Mouse (Mus musculus) adrenal gland, postnatal 10 days (tissue): ENCODE measurements around the gene Spryd3. TPM values are rescaled to one million over a fixed set of nuclear protein-coding genes. Genes with fewer than 3 reads are reported as not detected.

Experiments used
- DNase-seq: peaks from one replicate; pipeline ENCODE4 v3.0.0; 2021; ENCODE audit warnings: mixed read lengths
- total RNA-seq, 2 experiments: library from RNA; stranded (reverse); gene quantifications; 2 replicates each; pipeline ENCODE4 v1.2.3; 2021

Spryd3 gene
- total RNA-seq, 2 experiments from 2014 or later, result 27.4 to 31.5 TPM

DNA sequence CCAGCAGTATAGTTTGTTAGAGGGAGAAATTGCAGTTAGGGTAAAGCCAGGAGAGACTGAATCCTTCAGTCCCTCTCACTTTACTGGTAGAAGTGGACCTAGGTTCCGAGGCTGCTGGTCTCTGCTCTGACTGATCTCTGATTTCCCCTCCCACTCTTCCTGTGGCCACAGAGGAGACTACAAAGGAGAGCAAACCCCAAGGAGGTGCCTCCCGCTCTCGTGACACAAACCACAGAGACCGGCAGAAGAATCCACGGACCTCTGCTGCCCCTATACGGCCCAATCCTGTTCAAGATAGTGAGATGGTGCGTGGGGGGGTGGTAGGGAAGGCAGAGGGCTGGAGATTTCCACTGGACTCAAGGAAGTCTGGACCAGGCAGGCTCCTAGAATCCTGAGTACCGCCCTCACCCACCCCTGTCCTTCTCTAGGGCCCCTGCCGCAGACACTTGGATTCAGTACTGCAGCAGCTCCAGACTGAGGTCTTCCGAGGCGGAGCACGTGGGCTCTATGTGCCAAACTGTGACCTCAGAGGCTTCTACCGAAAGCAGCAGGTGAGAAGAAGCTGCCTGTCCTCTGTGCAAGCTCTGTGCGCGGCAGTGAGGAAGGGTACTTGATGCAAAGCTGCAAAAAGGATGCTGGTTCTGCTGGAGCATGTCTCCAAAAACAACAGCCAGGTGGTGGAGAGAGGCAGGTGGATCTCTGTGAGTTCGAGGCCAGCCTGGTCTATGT lies 11.8 kb upstream of the Spryd3 start:
- DNase-seq, result no peak

DNA sequence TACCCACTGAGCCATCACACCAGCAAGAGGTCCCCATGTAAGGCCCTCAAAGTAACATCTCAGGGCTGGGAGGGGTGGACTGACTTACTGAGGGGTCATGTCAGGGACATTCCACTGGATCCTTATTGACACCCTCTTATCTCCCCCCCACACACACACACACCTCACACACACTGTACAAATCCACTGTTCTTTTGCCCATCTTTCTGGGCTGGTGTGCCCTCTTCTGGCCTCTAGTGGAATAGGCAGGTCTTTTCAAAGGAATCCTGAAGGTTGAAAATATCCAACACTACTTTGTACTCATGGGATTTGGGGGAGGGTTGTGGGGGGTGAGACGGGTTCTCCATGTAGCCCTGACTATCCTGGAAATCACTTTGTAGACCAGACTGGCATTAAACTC lies 10.8 kb upstream of the Spryd3 start:
- peak; percentile 55 for DNase-seq

DNA sequence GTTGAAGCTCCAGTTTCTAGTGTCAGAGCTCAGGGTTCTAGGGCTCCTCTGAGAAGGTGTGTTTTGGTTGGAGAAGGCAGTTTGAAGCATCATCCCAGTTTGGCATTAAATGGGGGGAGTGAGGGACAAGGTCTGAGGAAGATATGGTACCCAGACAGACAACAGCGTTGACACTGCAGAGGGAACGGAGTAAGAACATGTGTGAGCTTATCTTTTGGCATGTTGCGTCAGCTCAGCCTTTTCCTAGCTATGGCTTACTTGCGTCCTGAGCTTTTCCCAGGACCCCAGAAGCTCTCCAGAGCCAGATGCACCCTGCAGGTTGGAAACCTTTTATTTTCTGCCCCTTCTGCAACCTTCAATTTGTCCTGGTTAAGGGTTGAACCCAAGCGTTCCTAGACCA lies 10.1 kb upstream of the Spryd3 start:
- no peak for DNase-seq

DNA sequence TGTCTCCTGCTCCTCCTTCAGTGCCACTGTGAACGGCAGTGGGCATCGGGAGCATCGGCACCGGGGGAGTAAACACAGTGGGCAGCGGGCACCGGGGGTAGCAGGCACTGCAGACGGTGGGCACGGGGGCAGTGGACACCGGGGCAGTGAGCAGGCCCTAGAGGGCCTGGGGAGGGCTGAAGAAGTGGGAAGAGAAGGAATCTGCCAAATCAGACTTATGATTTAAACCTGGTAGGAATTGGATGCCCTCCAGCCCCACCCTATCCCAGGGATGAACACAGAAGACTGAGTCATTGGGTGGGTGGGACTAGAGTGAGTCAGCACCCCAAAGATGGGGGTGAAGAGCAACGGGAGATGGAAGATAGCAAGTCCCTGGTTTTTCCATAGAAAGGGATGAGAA lies 9.3 kb upstream of the Spryd3 start:
- peak; percentile 80 for DNase-seq

DNA sequence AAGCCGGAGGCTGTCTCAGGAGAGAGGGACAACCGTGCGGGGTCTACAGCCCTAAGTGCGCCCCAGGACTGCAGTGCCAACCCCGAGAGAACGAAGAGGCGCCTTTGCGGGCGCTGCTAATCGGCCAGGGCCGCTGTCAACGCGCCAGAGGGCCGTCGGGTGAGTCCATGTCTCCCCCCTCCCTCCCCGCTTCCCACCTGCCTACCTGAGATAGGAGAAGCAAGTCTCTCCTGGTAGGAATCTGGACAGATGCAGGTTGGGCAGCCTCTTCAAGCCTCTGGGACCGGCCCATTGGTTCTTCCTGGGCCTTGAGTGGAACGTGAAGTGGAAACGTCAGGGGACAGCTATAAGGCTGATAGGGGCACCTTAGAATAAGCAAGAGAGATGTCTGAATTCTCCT lies 8.7 kb upstream of the Spryd3 start:
- DNase-seq, result no peak

DNA sequence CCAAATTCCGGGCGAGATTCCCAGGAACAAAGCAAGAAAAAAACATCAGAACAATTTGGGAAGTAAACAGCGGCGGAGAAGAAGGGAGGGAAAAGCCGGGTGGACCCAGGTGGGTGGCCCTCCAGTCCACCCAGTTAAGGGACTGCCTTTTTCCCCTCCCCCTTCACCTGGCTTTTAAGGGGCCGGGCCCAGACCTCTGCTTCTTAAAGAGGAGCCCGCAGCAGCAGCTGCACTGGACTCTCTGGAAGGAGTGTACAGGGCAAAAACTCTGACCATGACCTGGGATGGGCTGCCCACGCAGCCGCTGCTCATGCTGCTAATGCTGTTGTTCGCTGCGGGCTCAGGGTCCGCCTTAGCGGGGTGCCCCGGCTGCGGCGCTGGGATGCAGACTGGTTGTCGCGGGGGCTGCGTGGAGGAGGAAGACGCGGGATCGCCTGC lies 8.3 kb upstream of the Spryd3 start, which contains the start of gene Igfbp6:
TSS of gene Igfbp6 (plus strand) at position 89 of the 438 bp plus-strand sequence.
- peak; percentile 25 for DNase-seq

DNA sequence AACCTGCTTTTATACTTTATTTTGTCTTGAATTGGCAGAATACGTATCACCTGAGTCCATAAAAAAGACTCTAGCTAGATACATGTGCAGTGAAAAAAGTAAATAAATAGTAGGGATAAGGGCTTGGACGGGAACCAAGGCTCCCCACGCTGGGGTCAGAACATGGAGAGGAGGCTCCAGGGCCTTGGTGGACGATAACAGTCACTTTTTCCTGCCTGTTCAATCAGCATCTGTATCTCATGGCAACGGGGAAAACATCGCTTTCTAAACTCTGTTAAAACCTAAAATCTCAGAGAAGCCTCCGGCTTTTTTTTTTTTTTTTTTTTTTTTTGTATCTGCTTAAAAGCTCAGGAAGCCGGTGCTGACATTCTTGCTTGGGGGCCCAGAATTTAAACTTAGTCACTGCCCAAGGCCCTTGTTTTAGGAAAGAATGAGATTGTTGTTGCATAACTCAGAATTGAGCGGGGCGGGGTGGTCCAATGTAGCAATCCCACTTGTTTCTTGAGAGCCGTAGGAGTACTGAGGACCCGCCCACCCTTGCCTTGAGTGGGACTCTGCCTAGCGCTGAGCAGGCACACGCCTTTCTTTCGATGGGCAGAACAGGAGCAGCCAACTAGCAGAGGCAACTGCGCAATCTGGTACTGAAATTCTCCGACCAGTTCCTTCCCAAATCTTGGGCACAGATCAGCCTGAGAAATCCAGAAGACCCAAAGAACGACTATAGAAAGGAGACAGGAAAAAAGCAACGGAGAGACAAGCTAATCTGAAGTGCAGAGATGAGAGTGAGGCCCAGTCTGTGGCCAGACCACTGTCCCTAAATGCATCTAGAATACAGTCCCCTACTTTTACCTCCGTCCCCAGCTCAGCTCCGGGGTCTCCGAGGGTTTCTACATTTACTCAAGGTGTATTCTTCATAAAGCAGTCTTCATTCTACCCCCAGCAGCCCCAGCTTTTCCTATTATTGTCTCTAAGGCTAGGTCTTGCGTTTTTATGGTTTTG lies 7.2 kb upstream of the Spryd3 start:
- DNase-seq, result peak; percentile 34

DNA sequence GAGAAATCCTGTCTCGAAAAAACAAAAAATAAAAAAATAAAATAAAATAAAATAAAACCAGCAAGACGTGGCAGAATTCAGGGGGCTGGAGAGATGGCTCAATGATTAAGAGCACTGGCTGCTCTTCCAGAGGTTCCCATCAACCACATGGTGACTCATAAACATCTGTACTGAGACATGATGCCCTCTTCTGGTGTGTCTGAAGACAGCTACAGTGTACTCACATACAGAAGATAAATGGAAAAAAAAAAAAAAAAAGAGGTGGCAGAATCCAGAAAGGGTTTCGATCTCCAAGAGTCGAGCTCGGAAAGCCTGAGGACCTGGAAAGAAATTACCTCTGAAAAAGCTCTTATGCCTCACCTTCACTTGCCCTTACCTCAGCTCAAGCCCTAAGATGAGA lies 5.1 kb upstream of the Spryd3 start:
- no peak for DNase-seq

DNA sequence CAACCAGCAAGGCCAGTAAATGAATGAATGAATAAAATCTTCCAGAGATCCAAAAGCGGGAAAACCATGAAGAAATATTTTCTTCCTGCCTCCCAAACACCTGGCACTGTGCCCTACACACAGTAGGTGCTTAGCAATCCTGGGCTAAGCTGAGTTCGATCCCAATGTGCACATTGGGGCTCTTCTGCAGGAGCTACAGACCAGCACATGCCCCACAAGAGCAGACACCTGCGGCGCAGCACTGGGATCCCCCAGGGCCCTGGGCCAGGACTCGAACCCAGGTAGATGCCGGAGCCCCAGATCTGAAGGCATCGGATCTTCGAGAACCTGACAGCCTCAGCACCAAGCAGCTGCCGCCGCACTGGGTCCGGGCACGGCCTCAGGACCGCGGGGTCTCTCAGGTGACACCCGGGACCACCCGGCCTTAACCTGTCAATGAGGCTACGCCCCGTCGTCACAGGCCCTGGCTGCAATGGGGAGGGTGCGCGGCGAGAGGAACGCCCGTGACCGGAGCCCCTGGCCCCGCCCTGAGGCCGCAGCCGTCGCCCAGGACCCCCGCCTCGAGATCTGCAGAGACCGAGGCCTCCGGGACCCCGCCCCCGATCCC lies 409 bp downstream of the Spryd3 start:
- no peak for DNase-seq

DNA sequence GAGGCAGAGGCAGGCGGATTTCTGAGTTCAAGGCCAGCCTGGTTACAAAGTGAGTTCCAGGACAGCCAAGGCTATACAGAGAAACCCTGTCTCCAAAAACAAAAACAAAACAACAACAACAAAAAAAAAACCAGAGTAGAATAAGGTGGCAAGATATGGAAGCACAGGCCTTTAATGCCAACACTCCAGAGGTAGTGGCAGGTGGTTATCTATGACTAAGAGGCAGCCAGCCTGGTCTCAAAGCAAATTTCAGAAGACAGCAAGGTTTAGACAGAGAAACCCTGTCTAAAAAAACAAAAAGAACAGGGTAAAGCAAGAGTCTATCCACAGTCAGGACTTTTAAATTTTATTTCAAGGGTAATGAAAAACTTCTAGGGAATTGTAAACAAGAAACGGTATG lies 1.3 kb downstream of the Spryd3 start:
- DNase-seq, result no peak

DNA sequence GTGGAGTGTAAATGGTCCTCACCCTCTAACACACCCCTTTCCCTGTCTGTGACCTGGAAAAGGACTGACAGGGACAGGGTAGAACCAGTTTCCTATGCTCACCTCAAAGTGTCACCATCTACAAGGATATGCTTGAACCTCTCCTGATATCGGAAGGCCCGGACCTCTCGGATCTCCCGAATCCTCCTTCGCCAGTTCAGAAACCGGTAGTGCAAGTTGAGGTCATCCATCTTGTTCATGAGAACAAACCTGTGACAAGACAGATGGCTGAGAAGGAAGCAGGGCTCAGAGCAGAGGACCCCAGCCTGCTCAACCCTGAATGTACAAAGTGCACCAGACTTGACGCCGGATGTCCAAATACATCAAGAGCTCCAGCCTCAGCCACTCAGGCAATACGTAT lies 2.7 kb downstream of the Spryd3 start:
- no peak for DNase-seq

DNA sequence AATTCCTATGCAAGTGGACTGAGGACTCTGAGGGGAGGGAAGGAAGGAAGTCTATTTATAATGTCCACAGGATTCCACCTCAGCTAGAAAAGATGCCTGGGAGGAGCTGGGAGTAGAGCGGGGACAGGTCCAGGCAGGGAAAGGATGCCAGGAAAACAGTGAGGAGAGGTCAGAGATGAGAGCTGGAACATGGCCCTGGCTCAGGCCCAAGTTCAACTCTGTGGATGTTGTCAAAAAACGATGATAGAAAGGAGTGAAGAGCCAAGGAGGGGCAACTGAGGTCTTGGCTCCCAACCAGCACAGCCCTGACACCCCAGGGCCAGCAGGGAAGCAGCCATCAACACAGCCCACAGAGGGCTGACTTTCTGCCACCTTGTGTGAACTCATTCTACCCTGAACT lies 9.7 kb downstream of the Spryd3 start:
- peak; percentile 78 for DNase-seq

DNA sequence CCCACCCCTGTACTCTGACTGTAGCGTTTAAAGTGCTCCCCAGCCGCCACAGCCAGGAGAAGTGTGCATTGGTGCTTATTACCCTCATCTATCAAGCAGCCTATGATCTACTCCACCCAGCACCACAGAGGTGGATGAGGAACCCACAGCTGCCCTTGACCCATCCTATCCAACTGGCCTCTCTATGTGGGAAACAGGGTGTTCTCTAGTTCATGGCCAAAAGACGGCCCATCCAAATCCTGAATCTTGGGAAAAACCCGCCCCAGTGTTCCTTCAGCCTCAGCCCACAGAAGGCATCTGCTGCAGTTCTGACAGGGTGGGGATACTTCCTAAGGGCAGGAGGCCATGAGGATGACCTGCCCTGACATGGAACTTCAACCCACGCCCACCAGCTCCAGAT lies 15.5 kb downstream of the Spryd3 start:
- no peak for DNase-seq

DNA sequence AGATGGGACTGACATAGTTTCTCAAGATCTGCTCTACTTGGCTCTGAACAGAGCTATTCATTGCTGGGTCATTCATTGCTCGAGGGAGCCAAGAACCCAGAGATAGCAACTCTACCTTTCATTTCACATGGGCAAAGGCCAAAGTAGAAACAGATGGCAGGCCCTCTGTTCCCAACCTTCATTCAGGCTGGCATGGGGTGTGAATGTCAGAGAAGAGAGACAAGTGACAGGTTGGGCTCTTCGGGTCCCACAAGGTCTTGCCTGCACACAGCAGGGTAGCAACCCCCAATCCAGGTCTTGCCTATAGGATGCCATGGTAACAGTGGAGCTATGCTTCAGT lies 16.2 kb downstream of the Spryd3 start:
- no peak for DNase-seq

DNA sequence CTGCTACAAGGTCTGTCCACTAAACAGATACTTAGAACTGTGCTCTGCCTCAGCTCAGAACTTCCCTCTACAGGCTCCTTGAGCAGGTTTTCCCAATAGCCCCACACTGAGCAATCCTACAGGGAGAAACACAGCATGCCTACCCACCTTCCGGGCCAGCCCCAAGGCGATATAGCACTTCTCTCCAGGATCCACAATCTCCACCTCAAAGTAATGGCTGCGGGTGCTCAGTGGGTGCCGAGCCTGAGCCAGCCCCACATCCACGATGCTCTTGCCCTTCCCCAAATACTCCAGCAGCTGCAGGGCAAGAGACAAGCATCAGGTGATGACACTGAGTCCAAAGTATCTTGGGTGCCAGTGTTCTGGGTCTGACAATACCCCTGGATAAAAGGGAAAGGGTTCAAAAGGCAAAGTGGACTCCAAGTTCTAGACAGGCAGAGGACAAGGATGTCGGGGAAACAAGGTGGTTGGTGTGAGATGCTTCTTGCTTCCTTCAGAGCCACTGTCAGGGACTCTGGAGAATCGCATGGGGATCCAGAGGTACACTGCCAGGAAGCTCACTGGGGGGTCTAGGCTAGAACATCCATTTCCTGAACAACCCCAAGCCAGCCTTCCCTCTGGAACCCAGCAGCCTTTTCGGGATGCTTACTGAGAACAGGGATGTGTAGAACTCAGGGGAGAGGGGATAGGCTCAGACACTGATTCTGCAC lies 16.8 kb downstream of the Spryd3 start:
- DNase-seq, result no peak

DNA sequence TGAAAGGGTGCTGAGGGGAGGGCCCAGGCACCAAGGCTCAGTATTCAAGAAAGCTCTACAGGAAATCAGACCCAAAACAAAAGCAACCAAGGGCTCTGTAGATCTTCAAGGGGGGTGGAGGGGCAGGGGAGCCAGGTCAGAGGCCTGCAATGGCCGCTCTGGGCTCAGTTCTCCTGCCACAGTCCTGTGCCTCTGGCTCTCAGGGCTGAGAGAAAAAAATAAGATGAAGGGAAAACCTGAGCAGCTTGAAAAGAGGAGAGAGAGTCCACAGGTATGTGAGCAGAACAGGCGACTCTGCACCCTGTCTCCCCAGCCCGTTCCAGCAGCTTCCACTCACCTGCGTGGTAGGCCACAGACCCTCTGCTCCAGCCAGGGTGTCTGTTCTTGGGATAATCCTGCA lies 17.4 kb downstream of the Spryd3 start:
- DNase-seq, result no peak

DNA sequence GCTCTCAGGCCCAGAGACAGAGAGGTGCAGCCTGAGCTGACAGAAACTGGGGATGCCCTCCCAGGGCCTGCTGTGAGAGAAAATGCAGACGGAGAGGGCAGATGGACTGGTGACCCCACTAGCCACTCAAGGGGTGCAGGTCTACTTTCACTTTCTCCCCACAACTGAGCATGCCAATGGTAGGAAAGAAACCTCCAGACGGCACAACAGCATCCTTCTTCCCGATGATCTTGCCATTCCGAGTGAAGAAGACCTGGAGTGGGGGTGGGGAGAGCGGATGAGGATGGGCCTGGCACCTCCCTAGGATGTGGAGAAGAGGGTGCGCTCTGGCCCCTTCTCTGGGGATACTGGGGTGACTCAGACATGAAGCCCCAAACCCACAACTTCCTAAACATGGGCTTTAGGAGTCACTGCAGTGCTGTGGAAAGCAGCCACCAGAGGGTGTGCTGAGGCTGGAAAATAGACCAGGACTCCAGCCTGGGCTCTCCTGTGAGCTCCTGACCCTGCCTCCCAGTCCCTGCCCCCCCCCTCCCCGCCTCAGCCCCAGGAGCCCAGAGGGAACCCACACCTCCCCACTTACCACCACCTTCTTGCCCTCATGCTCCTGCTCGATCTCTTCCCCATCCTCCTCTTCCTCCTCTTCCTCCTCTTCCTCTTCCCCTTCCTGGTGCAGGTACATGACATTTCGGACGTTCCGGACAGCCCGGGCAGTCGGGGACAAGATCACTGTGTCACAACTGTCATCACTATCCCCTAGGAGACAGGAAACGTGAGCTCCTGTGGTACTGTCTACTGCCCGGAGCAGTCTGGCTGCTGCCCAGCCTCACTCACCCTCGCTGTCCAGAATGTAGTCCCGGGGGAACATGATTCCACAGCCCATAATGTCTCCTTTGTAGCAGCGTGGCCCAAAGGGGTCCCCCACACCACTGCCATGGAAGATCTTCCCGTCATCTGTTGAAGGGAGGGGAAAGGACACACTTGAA lies 18.3 kb downstream of the Spryd3 start:
- peak; percentile 56 for DNase-seq

DNA sequence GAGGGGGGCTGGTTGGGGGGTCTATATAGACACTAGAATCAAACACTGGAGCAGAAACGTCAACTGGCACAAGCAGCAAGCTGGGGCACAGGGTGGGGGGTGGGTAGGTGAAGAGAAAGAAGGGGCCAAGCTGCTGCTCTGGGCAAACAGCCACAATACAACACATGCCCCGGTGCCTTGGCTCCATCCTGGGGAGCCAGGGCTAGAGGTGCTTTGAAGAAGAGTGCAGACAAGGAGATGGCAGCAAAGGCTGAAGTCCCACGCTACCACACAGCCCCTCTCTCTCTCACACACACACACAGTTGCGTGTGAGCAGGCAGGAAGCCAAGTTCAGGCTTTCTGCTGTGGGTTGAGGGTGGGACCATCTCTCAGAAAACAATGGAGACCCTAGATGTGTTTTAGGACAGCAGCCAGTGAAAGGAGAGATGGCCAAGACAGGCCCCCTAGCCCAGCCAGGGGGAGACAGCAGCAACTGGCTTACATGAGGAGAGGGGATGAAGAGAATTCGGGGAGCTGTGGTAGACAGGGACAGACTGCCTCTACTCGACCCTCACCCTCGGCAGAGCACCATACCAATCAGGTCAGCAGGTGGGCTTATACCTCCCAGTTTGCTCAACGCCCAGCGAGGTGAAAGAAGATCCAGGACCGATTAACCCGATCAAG lies 19.1 kb downstream of the Spryd3 start:
- no peak for DNase-seq

DNA sequence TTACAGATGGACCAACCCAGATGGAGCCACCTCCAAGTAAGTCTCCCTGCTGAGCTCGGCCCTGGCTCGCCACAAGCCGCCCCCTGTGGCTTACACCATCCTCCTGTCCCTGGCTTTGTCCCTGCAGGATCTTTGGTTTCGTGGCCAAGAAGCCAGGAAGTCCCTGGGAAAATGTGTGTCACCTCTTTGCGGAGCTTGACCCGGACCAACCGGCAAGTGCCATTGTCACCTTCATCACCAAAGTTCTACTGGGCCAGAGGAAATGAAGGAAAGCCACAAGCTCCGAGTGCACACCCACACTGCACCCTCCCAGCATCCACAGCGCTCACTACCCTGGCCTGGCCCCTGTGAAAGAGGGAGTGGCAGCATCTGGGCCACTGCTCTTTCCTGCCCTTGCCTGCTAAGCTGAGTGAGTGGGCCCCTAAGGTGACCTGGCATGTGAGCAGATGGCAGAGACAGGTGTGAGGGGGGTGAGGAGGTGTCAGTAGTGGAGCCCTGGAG lies 20.3 kb downstream of the Spryd3 start:
- DNase-seq, result no peak

DNA sequence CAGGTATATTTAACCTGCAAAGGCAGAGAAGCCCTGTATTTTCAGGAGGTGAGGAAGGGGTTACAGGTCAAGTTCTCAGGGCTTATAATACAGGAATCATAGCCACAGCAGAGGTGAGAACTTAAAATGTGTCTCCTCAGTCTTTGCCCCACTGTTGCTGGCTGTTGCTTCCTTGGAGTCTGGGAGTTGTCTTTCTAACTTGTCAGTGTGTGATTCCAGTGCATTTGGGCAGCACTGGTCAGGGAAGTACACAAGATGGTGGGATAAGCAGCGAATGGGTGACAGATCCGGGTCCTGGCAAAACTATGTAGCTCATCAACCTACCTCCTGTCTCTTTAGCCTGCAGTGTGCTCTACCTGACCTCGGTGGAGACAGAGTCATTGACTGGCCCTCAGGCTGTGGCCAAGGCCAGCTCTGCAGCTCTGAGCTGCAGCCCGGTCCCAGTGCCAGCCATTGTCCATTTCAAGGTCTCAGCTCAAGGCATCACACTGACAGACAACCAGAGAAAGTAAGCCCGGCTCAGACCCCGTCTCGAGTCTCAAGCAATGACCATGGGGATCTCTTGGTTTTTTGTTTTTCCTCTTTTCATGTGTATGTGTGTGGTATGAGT lies 21.3 kb downstream of the Spryd3 start:
- peak; percentile 73 for DNase-seq
